8 mouse cellular contexts compared by ENCODE assay signal in genomic region chr10:60830556-60831350, GRCm38 (mm10). TPM values are rescaled to one million over a fixed set of nuclear protein-coding genes. Genes with fewer than 3 reads are reported as not detected.
A peak's percentile ranks its signal among the peaks of the same experiment; 100 is the strongest.
DNase-seq lines count a peak whose midpoint lies in the region; ATAC-seq and TF ChIP-seq lines count a peak whose summit lies in the region.

No protein-coding gene starts in this region.

- intact Hi-C loops in heart, postnatal 25 days (cut with DNase I): loop anchor here (2.0 kb wide), 1 partner anchor 24 kb away; no protein-coding TSS in a partner anchor

- peaks cover 53% of the 10 kb centered on the region for H3K79me2 ChIP-seq in myocyte (ENCODE audit: control insufficient read depth, insufficient read depth)

- peak overlapping the region; percentile 95 for H3K4me3 ChIP-seq in heart, embryonic 10.5 days
- H3K4me3 ChIP-seq in forebrain, embryonic 13.5 days: peak overlapping the region; percentile 62
- H3K4me3 ChIP-seq in kidney, embryonic 15.5 days (replicated peaks): peak overlapping the region; percentile 76
- H3K4me3 ChIP-seq in myocyte: peak overlapping the region; percentile 100

- peak overlapping the region; percentile 76 for H3K9ac ChIP-seq in forebrain, embryonic 13.5 days
- H3K9ac ChIP-seq in kidney, embryonic 15.5 days: peak overlapping the region; percentile 84

- peak overlapping the region; percentile 91 for H3K4me2 ChIP-seq in forebrain, embryonic 13.5 days
- peak overlapping the region; percentile 94 for H3K4me2 ChIP-seq in kidney, embryonic 15.5 days
- peak overlapping the region; percentile 97 for H3K4me2 ChIP-seq in myocyte (ENCODE audit: low read depth)

- WGBS in heart, embryonic 10.5 days: under 1% methylated on average over 78 of the region's 78 CpGs
- WGBS in forebrain, embryonic 13.5 days: under 1% methylated on average over 78 of the region's 78 CpGs
- WGBS in kidney, embryonic 15.5 days: under 1% methylated on average over 78 of the region's 78 CpGs

- no peak for DNase-seq in heart, embryonic 10.5 days (ENCODE audit: low spot score)
- DNase-seq in heart, postnatal 25 days (ENCODE audit: low spot score): no peak
- peak; percentile 60 for DNase-seq in R1 (ENCODE audit: low read depth, low spot score)
- no peak for DNase-seq in layer of hippocampus, adult 9-10 months (ENCODE audit: low spot score)
- no peak for DNase-seq in urinary bladder, adult 2 months (ENCODE audit: low spot score)

- peak; percentile 37 for ATAC-seq in forebrain, embryonic 13.5 days
- peak; percentile 2; the same call in 1 of the 2 replicates for ATAC-seq in kidney, embryonic 15.5 days (replicated peaks; ENCODE audit: low FRiP score)

- peak; percentile 49 for TF ChIP-seq POLR2A in myocyte (IDR thresholded peaks at IDR 0.05; ENCODE audit: insufficient read length, low read depth)

- H3K27ac ChIP-seq in heart, embryonic 10.5 days: peak overlapping the region; percentile 98
- H3K27ac ChIP-seq in forebrain, embryonic 13.5 days: no peak overlapping the region
- peak overlapping the region; percentile 88 for H3K27ac ChIP-seq in kidney, embryonic 15.5 days

- no peaks in the 10 kb centered on the region for H3K9me3 ChIP-seq in heart, embryonic 10.5 days
- no peaks in the 10 kb centered on the region for H3K9me3 ChIP-seq in forebrain, embryonic 13.5 days (replicated peaks)
- no peaks in the 10 kb centered on the region for H3K9me3 ChIP-seq in kidney, embryonic 15.5 days (replicated peaks)

- H3K36me3 ChIP-seq in heart, embryonic 10.5 days: peaks cover 3% of the 10 kb centered on the region
- H3K36me3 ChIP-seq in forebrain, embryonic 13.5 days (ENCODE audit: poor library complexity, severe bottlenecking): no peaks in the 10 kb centered on the region
- H3K36me3 ChIP-seq in kidney, embryonic 15.5 days: no peaks in the 10 kb centered on the region
- H3K36me3 ChIP-seq in myocyte (ENCODE audit: control insufficient read depth, insufficient read depth): no peaks in the 10 kb centered on the region

- H3K27me3 ChIP-seq in heart, embryonic 10.5 days (ENCODE audit: insufficient read depth, poor library complexity, severe bottlenecking): peaks cover 27% of the 10 kb centered on the region
- peaks cover 59% of the 10 kb centered on the region for H3K27me3 ChIP-seq in forebrain, embryonic 13.5 days
- peaks cover 75% of the 10 kb centered on the region for H3K27me3 ChIP-seq in kidney, embryonic 15.5 days
- no peaks in the 10 kb centered on the region for H3K27me3 ChIP-seq in myocyte (ENCODE audit: control insufficient read depth, insufficient read depth, insufficient read length)

- H3K4me1 ChIP-seq in heart, embryonic 10.5 days: peaks cover 55% of the 10 kb centered on the region
- peaks cover 63% of the 10 kb centered on the region for H3K4me1 ChIP-seq in forebrain, embryonic 13.5 days
- H3K4me1 ChIP-seq in kidney, embryonic 15.5 days: peaks cover 63% of the 10 kb centered on the region

- peak overlapping the region; percentile 71 for H3ac ChIP-seq in myocyte (ENCODE audit: control insufficient read depth, insufficient read length)

TF ChIP-seq in myocyte, 11 proteins besides CTCF, POLR2A, EP300 and RAD21:
- no peak for TF ChIP-seq REST (IDR thresholded peaks at IDR 0.05; ENCODE audit: insufficient read depth, insufficient read length)
- TF ChIP-seq E2F4 (IDR thresholded peaks at IDR 0.05; ENCODE audit: insufficient read depth): no peak
- no peak for TF ChIP-seq MAX (IDR thresholded peaks at IDR 0.05; ENCODE audit: low read depth)
- no peak for TF ChIP-seq TCF12 (IDR thresholded peaks at IDR 0.05; ENCODE audit: insufficient read depth, poor library complexity, severe bottlenecking)
- TF ChIP-seq POLR2AphosphoS2 (IDR thresholded peaks at IDR 0.05; ENCODE audit: insufficient read length, low read depth): no peak
- no peak for TF ChIP-seq MYOG (IDR thresholded peaks at IDR 0.05; ENCODE audit: control insufficient read depth in 1 of 3, insufficient read depth in 1 of 3, insufficient read length in 2 of 3, low read depth in 2 of 3)
- TF ChIP-seq TCF3 (IDR thresholded peaks at IDR 0.05; ENCODE audit: insufficient read length, low read depth): no peak
- TF ChIP-seq CEBPB (IDR thresholded peaks at IDR 0.05; ENCODE audit: insufficient read depth, poor library complexity, severe bottlenecking): no peak
- TF ChIP-seq MYOD1 (IDR thresholded peaks at IDR 0.05; ENCODE audit: control insufficient read depth in 1 of 3, insufficient read length in 2 of 3, low read depth in 2 of 3): no peak
- no peak for TF ChIP-seq SRF (IDR thresholded peaks at IDR 0.05; ENCODE audit: control insufficient read depth, insufficient read length, low read depth)

RNA-seq across cellular contexts. Expression of gene Unc5b, which starts 0.6 kb away (rescaled TPM):
- polyA plus RNA-seq in heart, embryonic 10.5 days (2016; fragmentation: Nextera tagmentation; extraction: Ambion mirVana): 17.9 and 18.8 TPM in 2 replicates
- 10 to 100 TPM; 15.2 to 18.4 TPM for total RNA-seq in heart, postnatal 25 days (2021)
- polyA plus RNA-seq in forebrain, embryonic 13.5 days (2015; fragmentation: Nextera tagmentation; extraction: Ambion mirVana): 2.3 and 2.8 TPM in 2 replicates
- 9.2 and 10.0 TPM in 2 replicates for polyA plus RNA-seq in kidney, embryonic 15.5 days (2015; fragmentation: Nextera tagmentation; extraction: Ambion mirVana)
- 91.9 TPM for polyA plus RNA-seq in myocyte (2012; fragmentation: generic; extraction: Trizol)
- 17.5 and 28.8 TPM in 2 replicates for polyA plus RNA-seq in urinary bladder, adult 2 months (2012; rRNA removed)
